Mouse (Mus musculus) small intestine, adult 2 months (tissue): ENCODE measurements around the gene Nfya.

ENCODE experiments used
- CTCF ChIP-seq: fragments of 200-500 bp; IDR thresholded peaks from 2 replicates; pipeline ENCODE4 v1.5.1; 2012; ENCODE audit warnings: low read depth, mild to moderate bottlenecking, control low read depth, inconsistent platforms, low read length, moderate library complexity, mixed read lengths; ENCODE audit not compliant: insufficient replicate concordance, insufficient read length; ENCODE audit errors: extremely low read depth
- POLR2A ChIP-seq: fragments of 200-500 bp; IDR thresholded peaks from 2 replicates; pipeline ENCODE4 v1.6.1; 2012; ENCODE audit warnings: low read depth, mild to moderate bottlenecking, control low read depth, inconsistent platforms, low read length, moderate library complexity

DNA sequence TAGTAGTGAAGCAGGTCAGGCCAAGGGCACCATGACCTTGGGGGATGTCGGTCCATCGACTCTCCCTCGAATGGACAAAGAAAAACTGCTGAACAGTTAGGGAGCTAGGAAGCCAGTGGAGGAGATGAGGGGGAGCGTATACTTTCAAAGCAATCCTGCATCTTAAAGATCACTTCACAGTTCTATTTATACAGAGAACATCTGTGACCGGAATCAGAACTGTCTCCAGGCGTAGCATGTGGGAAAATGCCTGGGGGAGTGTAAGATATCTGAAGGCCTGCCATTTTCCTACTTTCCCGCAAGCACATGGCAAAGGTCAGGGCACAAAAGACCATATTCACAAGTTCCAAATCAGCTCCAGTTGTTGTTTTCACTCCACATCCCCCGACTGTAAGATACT lies 36.7 kb downstream of the Nfya start:
- no peak for TF ChIP-seq CTCF
- no peak for TF ChIP-seq POLR2A
